Mouse (Mus musculus) ES-E14 (cell line): ENCODE data around the gene Ltbp1.

Experiments
- CHD2 ChIP-seq: IDR thresholded peaks from 2 replicates; pipeline ENCODE4 v1.6.1; 2014; ENCODE audit warnings: mild to moderate bottlenecking, low read depth, low read length, inconsistent platforms
- ZNF384 ChIP-seq: IDR thresholded peaks from 2 replicates; pipeline ENCODE4 v1.6.1; 2012; ENCODE audit warnings: low read depth, low read length, inconsistent platforms

GRCm38 (mm10) chr17:74975192-74975591 lies 30.2 kb upstream of the Ltbp1 start:
- TF ChIP-seq CHD2 (no peak), ZNF384 (no peak)
